In the genomic region with DNA sequence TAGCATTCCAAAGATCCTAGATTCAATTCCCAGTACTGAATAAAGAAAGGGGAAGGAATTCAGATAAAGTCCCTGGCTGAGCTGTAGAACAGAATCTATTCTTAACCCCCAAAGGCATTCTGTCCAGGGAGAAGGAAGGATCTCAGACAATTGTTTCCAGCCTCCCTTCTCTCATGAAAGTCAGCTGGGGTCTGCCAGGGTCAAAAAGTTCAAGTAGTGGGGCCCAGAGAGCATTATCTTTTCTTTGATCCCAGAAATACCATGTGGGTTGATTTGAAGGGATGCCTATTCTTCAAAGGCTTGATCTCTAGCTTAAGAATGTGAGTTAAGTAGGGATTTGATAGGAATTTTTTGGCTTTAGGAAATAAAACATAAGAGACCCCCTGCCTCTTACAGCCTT, we compare ENCODE assay signal across 25 mouse cellular contexts.
DNase-seq lines count a peak whose midpoint lies in the region; ATAC-seq and TF ChIP-seq lines count a peak whose summit lies in the region.
"Had no signal": no experiment of that assay in that cellular context is flagged by ENCODE, and none has a peak within 500 bp of the region (broad histone marks: within the 10 kb centered on the region; RNA-seq: fewer than 3 reads in every experiment).

No protein-coding gene starts in this region.

- H3K4me2 ChIP-seq in midbrain, embryonic 11.5 days = no peak overlapping the region
- H3K4me2 ChIP-seq in midbrain, embryonic 16.5 days (ENCODE audit: low read length) = no peak overlapping the region
- no peak overlapping the region for H3K4me2 ChIP-seq in embryonic facial prominence, embryonic 11.5 days (ENCODE audit: low read depth, low read length)
- no peak overlapping the region for H3K4me2 ChIP-seq in forebrain, embryonic 15.5 days (replicated peaks)
- H3K4me2 ChIP-seq: embryonic facial prominence, embryonic 12.5 days; forebrain, embryonic 12.5 days; heart, embryonic 13.5 days; hindbrain, embryonic 12.5 days had no signal

- no peaks in the 10 kb centered on the region for H3K36me3 ChIP-seq in midbrain, embryonic 11.5 days (ENCODE audit: control insufficient read depth, insufficient read depth, low read length)
- no peaks in the 10 kb centered on the region for H3K36me3 ChIP-seq in midbrain, embryonic 16.5 days (ENCODE audit: control insufficient read depth, insufficient read depth, low read length)
- H3K36me3 ChIP-seq in embryonic facial prominence, embryonic 11.5 days (replicated peaks; ENCODE audit: control insufficient read depth, insufficient read depth, low read depth, low read length) = no peaks in the 10 kb centered on the region
- no peaks in the 10 kb centered on the region for H3K36me3 ChIP-seq in forebrain, embryonic 15.5 days
- H3K36me3 ChIP-seq: embryonic facial prominence, embryonic 12.5 days; forebrain, embryonic 12.5 days; heart, embryonic 13.5 days; hindbrain, embryonic 12.5 days had no signal

- peak; percentile 90 for DNase-seq in midbrain, embryonic 11.5 days (ENCODE audit: low spot score, missing footprints)
- DNase-seq in brain, embryonic 14.5 days (ENCODE audit: low read depth) = peak; percentile 23
- peak; percentile 42 for DNase-seq in embryo, embryonic 11 days
- DNase-seq in embryonic facial prominence, embryonic 11.5 days (ENCODE audit: low spot score) = peak; percentile 40
- no peak for DNase-seq in frontal cortex, postnatal 14 days (ENCODE audit: low spot score in 2 of 2)
- DNase-seq in kidney, adult 9 months = no peak
- DNase-seq: adrenal gland, adult 2 months; adrenal gland, postnatal 25 days; cerebellum, adult 11-12 months; cerebellum, adult 9-10 months; cerebellum, postnatal 36 days; forebrain, postnatal 0 days; gastrocnemius, postnatal 36 days; heart, adult 11 months; heart, postnatal 36 days; kidney, adult 11 months had no signal

- H3K27me3 ChIP-seq in midbrain, embryonic 11.5 days (ENCODE audit: control insufficient read depth, insufficient read depth, low read length) = no peaks in the 10 kb centered on the region
- H3K27me3 ChIP-seq in midbrain, embryonic 16.5 days (ENCODE audit: control insufficient read depth, insufficient read depth, low read depth, low read length) = no peaks in the 10 kb centered on the region
- H3K27me3 ChIP-seq in embryonic facial prominence, embryonic 11.5 days (ENCODE audit: control insufficient read depth, insufficient read depth, low read length) = no peaks in the 10 kb centered on the region
- H3K27me3 ChIP-seq in forebrain, embryonic 15.5 days = no peaks in the 10 kb centered on the region
- H3K27me3 ChIP-seq: CH12.LX; embryonic facial prominence, embryonic 12.5 days; forebrain, embryonic 12.5 days; heart, embryonic 13.5 days; hindbrain, embryonic 12.5 days; Patski had no signal

- no peak for TF ChIP-seq POLR2A in brain, embryonic 14.5 days (IDR thresholded peaks at IDR 0.05; ENCODE audit: borderline replicate concordance, extremely low read depth, insufficient read depth, insufficient read length, poor library complexity, severe bottlenecking)

- ATAC-seq in midbrain, embryonic 11.5 days (ENCODE audit: low FRiP score) = peak; percentile 68; the same call in 1 of the 2 replicates
- no peak for ATAC-seq in midbrain, embryonic 16.5 days
- no peak for ATAC-seq in embryonic facial prominence, embryonic 11.5 days (replicated peaks; ENCODE audit: insufficient number of reproducible peaks, low FRiP score, low TSS enrichment, low read depth)
- ATAC-seq in forebrain, embryonic 15.5 days (replicated peaks) = no peak
- ATAC-seq: forebrain, postnatal 0 days; hindbrain, postnatal 0 days; Patski had no signal

- no peak overlapping the region for H3K27ac ChIP-seq in midbrain, embryonic 11.5 days (ENCODE audit: low read depth, low read length)
- no peak overlapping the region for H3K27ac ChIP-seq in midbrain, embryonic 16.5 days (ENCODE audit: low read length)
- H3K27ac ChIP-seq in embryonic facial prominence, embryonic 11.5 days (replicated peaks; ENCODE audit: low read depth, low read length) = no peak overlapping the region
- no peak overlapping the region for H3K27ac ChIP-seq in forebrain, embryonic 15.5 days (replicated peaks)
- H3K27ac ChIP-seq: embryonic facial prominence, embryonic 12.5 days; forebrain, embryonic 12.5 days; heart, embryonic 13.5 days; hindbrain, embryonic 12.5 days; hindbrain, postnatal 0 days had no signal

- peaks cover 6% of the 10 kb centered on the region for H3K4me1 ChIP-seq in midbrain, embryonic 11.5 days (ENCODE audit: control insufficient read depth, insufficient read depth, low read length)
- no peaks in the 10 kb centered on the region for H3K4me1 ChIP-seq in midbrain, embryonic 16.5 days (ENCODE audit: control insufficient read depth, insufficient read depth, low read length)
- H3K4me1 ChIP-seq in embryonic facial prominence, embryonic 11.5 days (ENCODE audit: control insufficient read depth, insufficient read depth, low read length) = no peaks in the 10 kb centered on the region
- H3K4me1 ChIP-seq in forebrain, embryonic 15.5 days = no peaks in the 10 kb centered on the region
- H3K4me1 ChIP-seq: embryonic facial prominence, embryonic 12.5 days; forebrain, embryonic 12.5 days; hindbrain, embryonic 12.5 days had no signal

- no peak overlapping the region for H3K4me3 ChIP-seq in midbrain, embryonic 11.5 days (ENCODE audit: low read depth, low read length)
- H3K4me3 ChIP-seq in midbrain, embryonic 16.5 days (ENCODE audit: low read depth, low read length) = no peak overlapping the region
- no peak overlapping the region for H3K4me3 ChIP-seq in embryonic facial prominence, embryonic 11.5 days (ENCODE audit: low read depth, low read length)
- no peak overlapping the region for H3K4me3 ChIP-seq in forebrain, embryonic 15.5 days
- H3K4me3 ChIP-seq: embryonic facial prominence, embryonic 12.5 days; forebrain, embryonic 12.5 days; heart, embryonic 13.5 days; hindbrain, embryonic 12.5 days had no signal

- no peak overlapping the region for H3K9ac ChIP-seq in midbrain, embryonic 11.5 days (ENCODE audit: low read length)
- H3K9ac ChIP-seq in midbrain, embryonic 16.5 days (ENCODE audit: low read depth, low read length) = no peak overlapping the region
- H3K9ac ChIP-seq in embryonic facial prominence, embryonic 11.5 days (replicated peaks; ENCODE audit: low read length) = no peak overlapping the region
- no peak overlapping the region for H3K9ac ChIP-seq in forebrain, embryonic 15.5 days (replicated peaks)
- H3K9ac ChIP-seq: embryonic facial prominence, embryonic 12.5 days; forebrain, embryonic 12.5 days; forebrain, postnatal 0 days; heart, embryonic 13.5 days; hindbrain, embryonic 12.5 days had no signal

- TF ChIP-seq CTCF in brain, embryonic 14.5 days (IDR thresholded peaks at IDR 0.05; ENCODE audit: borderline replicate concordance, extremely low read depth, insufficient read depth, insufficient read length) = no peak

- H3K9me3 ChIP-seq in midbrain, embryonic 11.5 days (ENCODE audit: control insufficient read depth, low read length) = no peaks in the 10 kb centered on the region
- H3K9me3 ChIP-seq in midbrain, embryonic 16.5 days (replicated peaks; ENCODE audit: control insufficient read depth, low read length, poor library complexity, severe bottlenecking) = no peaks in the 10 kb centered on the region
- H3K9me3 ChIP-seq in embryonic facial prominence, embryonic 11.5 days (replicated peaks; ENCODE audit: control insufficient read depth, low read length) = no peaks in the 10 kb centered on the region
- H3K9me3 ChIP-seq in forebrain, embryonic 15.5 days = no peaks in the 10 kb centered on the region
- H3K9me3 ChIP-seq: embryonic facial prominence, embryonic 12.5 days; forebrain, embryonic 12.5 days; heart, embryonic 13.5 days; hindbrain, embryonic 12.5 days had no signal

Comparison
In these comparisons a context has a peak if more than half of its experiments do, and no peak if none do; other contexts are left out.
1. DNase-seq: peak in midbrain, embryonic 11.5 days (single experiment), brain, embryonic 14.5 days (single experiment), embryo, embryonic 11 days (single experiment) and embryonic facial prominence, embryonic 11.5 days (single experiment); none in frontal cortex, postnatal 14 days (0 of 2) and kidney, adult 9 months (single experiment).